Mouse (Mus musculus): ENCODE measurements around the gene Usp30. TPM values are rescaled to one million over a fixed set of nuclear protein-coding genes. Genes with fewer than 3 reads are reported as not detected.

Usp30 gene
- polyA plus RNA-seq, 1 experiment from 2014 or later: 12.0 TPM

DNA sequence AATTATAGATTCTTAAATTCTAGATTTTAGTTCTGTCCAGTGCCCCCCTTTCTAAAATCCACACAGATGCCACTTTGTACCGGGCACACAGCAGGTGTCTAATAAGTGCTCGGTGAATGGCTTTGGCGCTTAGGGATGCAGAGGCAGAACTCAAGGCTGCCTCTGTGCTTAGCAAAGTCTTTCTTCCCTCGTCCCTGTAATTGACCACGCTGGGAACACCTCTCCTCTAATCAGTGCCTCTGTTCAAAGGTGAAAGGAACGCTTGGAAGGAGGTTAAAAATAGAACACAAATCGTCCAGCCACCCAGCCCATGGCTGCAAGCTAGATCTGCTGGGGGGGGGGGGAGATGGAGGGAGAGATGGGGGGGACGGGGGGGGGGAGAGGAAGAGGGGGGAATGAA lies 24.8 kb upstream of the Usp30 start:
- 34% methylated on average over 7 of the region's 8 CpGs for WGBS
- no peak for ATAC-seq (ENCODE audit: low read depth)
- H3K9ac ChIP-seq (ENCODE audit: low read length): no peak overlapping the region

GRCm38 (mm10) chr5:114040911-114041310 lies 24.4 kb upstream of the Usp30 start:
- H3K4me2 ChIP-seq (ENCODE audit: low read depth, low read length): no peak overlapping the region
- no peak overlapping the region for H3K4me3 ChIP-seq (ENCODE audit: low read length)
- H3K9ac ChIP-seq (ENCODE audit: low read length): peak overlapping the region; percentile 40; the same call in 1 of the 2 replicates
- H3K27me3 ChIP-seq (ENCODE audit: control insufficient read depth, insufficient read depth, low read depth, low read length): no peaks in the 10 kb centered on the region
- no peaks in the 10 kb centered on the region for H3K9me3 ChIP-seq (ENCODE audit: control insufficient read depth, low read length)
- H3K27ac ChIP-seq (ENCODE audit: low read length): no peak overlapping the region
- 63% methylated on average over 1 of the region's 1 CpGs for WGBS
- no peak for ATAC-seq (ENCODE audit: low read depth)
- 0 out of 2 replicates have a peak, but pooled peaks cover 3% of the 10 kb centered on the region for H3K4me1 ChIP-seq (replicated peaks; ENCODE audit: control insufficient read depth, insufficient read depth, low read length)
- H3K36me3 ChIP-seq (ENCODE audit: control insufficient read depth, insufficient read depth, low read length): no peaks in the 10 kb centered on the region

More for the DNA sequence above, 24.8 kb upstream of the Usp30 start:
- Histone ChIP-seq H3K27me3 (ENCODE audit: control insufficient read depth, insufficient read depth, low read depth, low read length) (no peaks in the 10 kb centered on the region), H3K4me2 (ENCODE audit: low read depth, low read length) (no peak overlapping the region), H3K4me3 (ENCODE audit: low read length) (no peak overlapping the region), H3K36me3 (ENCODE audit: control insufficient read depth, insufficient read depth, low read length) (no peaks in the 10 kb centered on the region), H3K27ac (ENCODE audit: low read length) (no peak overlapping the region), H3K9me3 (ENCODE audit: control insufficient read depth, low read length) (no peaks in the 10 kb centered on the region), H3K4me1 (replicated peaks; ENCODE audit: control insufficient read depth, insufficient read depth, low read length) (0 out of 2 replicates have a peak, but pooled peaks cover 3% of the 10 kb centered on the region)

DNA sequence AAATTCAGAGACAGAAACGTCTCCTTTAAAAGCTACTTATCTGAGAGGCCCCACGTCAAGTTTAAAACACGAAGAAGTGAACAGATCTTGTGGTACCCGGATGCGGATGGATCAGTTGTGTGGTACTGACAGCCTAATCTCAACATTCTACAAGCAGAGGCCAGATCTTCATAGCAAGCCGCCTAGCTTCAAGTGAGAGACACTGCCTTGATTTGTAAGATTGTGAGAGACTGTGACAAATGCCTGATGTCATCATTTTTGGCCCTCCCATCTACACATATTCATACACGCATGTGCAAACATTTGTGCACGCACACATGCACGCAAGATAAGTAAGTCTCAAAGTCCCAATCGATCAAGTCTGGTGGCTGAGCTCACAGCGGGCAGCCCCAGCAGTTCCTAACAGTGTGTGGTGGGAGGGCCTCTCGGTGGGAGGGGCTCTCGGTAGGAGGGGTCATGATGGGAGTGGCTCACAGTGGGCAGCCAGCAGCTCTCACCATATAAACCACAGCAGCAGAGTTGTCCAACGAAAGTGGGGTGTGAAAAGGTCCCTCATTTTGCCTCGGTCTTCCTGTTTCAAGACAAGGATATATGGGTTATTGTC lies 23.8 kb upstream of the Usp30 start:
- Histone ChIP-seq H3K36me3 (ENCODE audit: control insufficient read depth, insufficient read depth, low read length) (no peaks in the 10 kb centered on the region), H3K9me3 (ENCODE audit: control insufficient read depth, low read length) (no peaks in the 10 kb centered on the region), H3K4me1 (replicated peaks; ENCODE audit: control insufficient read depth, insufficient read depth, low read length) (0 out of 2 replicates have a peak, but pooled peaks cover 3% of the 10 kb centered on the region), H3K27ac (ENCODE audit: low read length) (no peak overlapping the region), H3K4me2 (ENCODE audit: low read depth, low read length) (peak overlapping the region; percentile 44), H3K27me3 (ENCODE audit: control insufficient read depth, insufficient read depth, low read depth, low read length) (no peaks in the 10 kb centered on the region), H3K9ac (ENCODE audit: low read length) (peak overlapping the region; percentile 40), H3K4me3 (ENCODE audit: low read length) (no peak overlapping the region)
- WGBS: 13% methylated on average over 15 of the region's 15 CpGs
- ATAC-seq (ENCODE audit: low read depth): peak; percentile 86

GRCm38 (mm10) chr5:114043800-114044199 lies 21.5 kb upstream of the Usp30 start:
- 86% methylated on average over 4 of the region's 4 CpGs for whole genome bisulfite sequencing
- Histone ChIP-seq H3K27me3 (ENCODE audit: control insufficient read depth, insufficient read depth, low read depth, low read length) (no peaks in the 10 kb centered on the region), H3K36me3 (ENCODE audit: control insufficient read depth, insufficient read depth, low read length) (no peaks in the 10 kb centered on the region), H3K4me3 (ENCODE audit: low read length) (no peak overlapping the region), H3K4me2 (ENCODE audit: low read depth, low read length) (no peak overlapping the region), H3K27ac (ENCODE audit: low read length) (no peak overlapping the region), H3K4me1 (replicated peaks; ENCODE audit: control insufficient read depth, insufficient read depth, low read length) (0 out of 2 replicates have a peak, but pooled peaks cover 3% of the 10 kb centered on the region), H3K9ac (ENCODE audit: low read length) (no peak overlapping the region), H3K9me3 (ENCODE audit: control insufficient read depth, low read length) (no peaks in the 10 kb centered on the region)
- ATAC-seq (ENCODE audit: low read depth): no peak

GRCm38 (mm10) chr5:114045134-114045533 lies 20.1 kb upstream of the Usp30 start:
- Histone ChIP-seq H3K9me3 (ENCODE audit: control insufficient read depth, low read length) (no peaks in the 10 kb centered on the region), H3K4me3 (ENCODE audit: low read length) (no peak overlapping the region), H3K27me3 (ENCODE audit: control insufficient read depth, insufficient read depth, low read depth, low read length) (no peaks in the 10 kb centered on the region), H3K27ac (ENCODE audit: low read length) (no peak overlapping the region), H3K9ac (ENCODE audit: low read length) (no peak overlapping the region), H3K4me1 (replicated peaks; ENCODE audit: control insufficient read depth, insufficient read depth, low read length) (0 out of 2 replicates have a peak, but pooled peaks cover 3% of the 10 kb centered on the region), H3K36me3 (ENCODE audit: control insufficient read depth, insufficient read depth, low read length) (no peaks in the 10 kb centered on the region), H3K4me2 (ENCODE audit: low read depth, low read length) (no peak overlapping the region)
- no peak for ATAC-seq (ENCODE audit: low read depth)
- WGBS: 57% methylated on average over 1 of the region's 1 CpGs

GRCm38 (mm10) chr5:114046151-114046550 lies 19.1 kb upstream of the Usp30 start:
- Histone ChIP-seq H3K27ac (ENCODE audit: low read length) (no peak overlapping the region), H3K9me3 (ENCODE audit: control insufficient read depth, low read length) (0 out of 2 replicates have a peak, but pooled peaks cover 2% of the 10 kb centered on the region), H3K9ac (ENCODE audit: low read length) (no peak overlapping the region), H3K4me1 (replicated peaks; ENCODE audit: control insufficient read depth, insufficient read depth, low read length) (0 out of 2 replicates have a peak, but pooled peaks cover 3% of the 10 kb centered on the region), H3K4me2 (ENCODE audit: low read depth, low read length) (no peak overlapping the region), H3K4me3 (ENCODE audit: low read length) (no peak overlapping the region), H3K27me3 (ENCODE audit: control insufficient read depth, insufficient read depth, low read depth, low read length) (no peaks in the 10 kb centered on the region), H3K36me3 (ENCODE audit: control insufficient read depth, insufficient read depth, low read length) (no peaks in the 10 kb centered on the region)
- WGBS: 58% methylated on average over 3 of the region's 3 CpGs
- no peak for ATAC-seq (ENCODE audit: low read depth)

DNA sequence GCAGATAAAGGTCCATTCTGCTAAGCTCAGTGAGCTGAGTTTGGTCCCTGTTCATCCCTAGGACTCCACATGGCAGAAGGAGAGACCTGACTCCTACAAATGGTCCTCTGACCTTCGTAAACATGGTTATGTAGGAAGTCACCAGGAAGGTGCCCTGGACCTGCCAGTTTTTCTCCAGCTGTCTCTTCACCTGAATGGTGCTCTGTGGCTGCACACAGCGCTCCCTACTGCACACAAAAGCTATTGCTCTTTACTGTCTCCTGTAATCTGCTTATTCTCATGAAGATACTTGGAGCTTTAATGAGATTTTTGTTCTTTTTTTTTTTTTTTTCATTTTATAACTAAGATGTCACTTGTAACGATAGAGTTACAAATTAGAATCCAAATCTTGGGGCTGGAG lies 18.7 kb upstream of the Usp30 start:
- Histone ChIP-seq H3K27me3 (ENCODE audit: control insufficient read depth, insufficient read depth, low read depth, low read length) (no peaks in the 10 kb centered on the region), H3K4me1 (replicated peaks; ENCODE audit: control insufficient read depth, insufficient read depth, low read length) (peaks cover under 1% of the 10 kb centered on the region; the same call in 1 of the 2 replicates), H3K27ac (ENCODE audit: low read length) (no peak overlapping the region), H3K9ac (ENCODE audit: low read length) (no peak overlapping the region), H3K36me3 (ENCODE audit: control insufficient read depth, insufficient read depth, low read length) (no peaks in the 10 kb centered on the region), H3K4me3 (ENCODE audit: low read length) (no peak overlapping the region), H3K9me3 (ENCODE audit: control insufficient read depth, low read length) (0 out of 2 replicates have a peak, but pooled peaks cover 2% of the 10 kb centered on the region), H3K4me2 (ENCODE audit: low read depth, low read length) (no peak overlapping the region)
- no peak for ATAC-seq (ENCODE audit: low read depth)
- WGBS: 43% methylated on average over 3 of the region's 3 CpGs

GRCm38 (mm10) chr5:114047182-114047581 lies 18.1 kb upstream of the Usp30 start:
- H3K4me2 ChIP-seq (ENCODE audit: low read depth, low read length): no peak overlapping the region
- no peaks in the 10 kb centered on the region; the same call in 1 of the 2 replicates for H3K4me1 ChIP-seq (replicated peaks; ENCODE audit: control insufficient read depth, insufficient read depth, low read length)
- 69% methylated on average over 5 of the region's 5 CpGs for WGBS
- H3K27ac ChIP-seq (ENCODE audit: low read length): no peak overlapping the region
- no peak for ATAC-seq (ENCODE audit: low read depth)
- no peaks in the 10 kb centered on the region for H3K36me3 ChIP-seq (ENCODE audit: control insufficient read depth, insufficient read depth, low read length)
- H3K9me3 ChIP-seq (ENCODE audit: control insufficient read depth, low read length): 0 out of 2 replicates have a peak, but pooled peaks cover 2% of the 10 kb centered on the region
- no peak overlapping the region for H3K9ac ChIP-seq (ENCODE audit: low read length)
- no peaks in the 10 kb centered on the region for H3K27me3 ChIP-seq (ENCODE audit: control insufficient read depth, insufficient read depth, low read depth, low read length)
- H3K4me3 ChIP-seq (ENCODE audit: low read length): no peak overlapping the region

DNA sequence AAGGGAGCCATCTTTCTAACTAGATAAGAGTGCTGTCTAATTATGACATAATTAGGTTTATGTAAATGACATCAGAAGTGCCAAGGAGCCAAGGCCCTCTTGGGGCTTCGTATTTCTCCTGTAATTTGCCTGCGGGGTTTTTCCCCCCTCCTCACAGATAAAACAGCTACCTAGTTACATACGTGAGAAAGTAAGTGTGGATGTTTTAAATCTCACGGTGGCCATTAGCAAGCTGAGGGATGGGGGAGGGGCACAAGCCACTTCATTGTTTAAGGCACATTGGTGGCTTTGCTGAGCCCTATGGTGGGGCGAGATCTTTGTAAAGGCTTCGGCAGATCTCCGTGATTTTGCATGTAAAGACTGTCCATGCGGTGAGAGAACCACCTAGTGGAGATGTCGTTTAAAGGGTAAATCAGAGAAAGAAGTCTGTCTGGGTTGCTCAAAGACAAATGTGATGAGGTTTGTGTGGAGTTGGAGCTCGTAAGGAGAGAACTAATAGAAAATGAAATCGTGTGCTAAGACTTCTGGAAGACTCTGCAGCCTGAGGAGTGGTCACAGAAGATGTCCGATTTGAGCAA lies 16.4 kb upstream of the Usp30 start:
- H3K4me2 ChIP-seq (ENCODE audit: low read depth, low read length): no peak overlapping the region
- H3K4me3 ChIP-seq (ENCODE audit: low read length): no peak overlapping the region
- 0 out of 2 replicates have a peak, but pooled peaks cover 2% of the 10 kb centered on the region for H3K9me3 ChIP-seq (ENCODE audit: control insufficient read depth, low read length)
- H3K27ac ChIP-seq (ENCODE audit: low read length): no peak overlapping the region
- H3K27me3 ChIP-seq (ENCODE audit: control insufficient read depth, insufficient read depth, low read depth, low read length): no peaks in the 10 kb centered on the region
- H3K9ac ChIP-seq (ENCODE audit: low read length): no peak overlapping the region
- no peak for ATAC-seq (ENCODE audit: low read depth)
- no peaks in the 10 kb centered on the region for H3K36me3 ChIP-seq (ENCODE audit: control insufficient read depth, insufficient read depth, low read length)
- no peaks in the 10 kb centered on the region; the same call in 1 of the 2 replicates for H3K4me1 ChIP-seq (replicated peaks; ENCODE audit: control insufficient read depth, insufficient read depth, low read length)
- WGBS: 52% methylated on average over 12 of the region's 12 CpGs
